Mouse (Mus musculus): ENCODE results near the gene Napb. TPM values are rescaled to one million over a fixed set of nuclear protein-coding genes. Genes with fewer than 3 reads are reported as not detected.

Napb gene
- polyA plus RNA-seq, 1 experiment, result not detected

DNA sequence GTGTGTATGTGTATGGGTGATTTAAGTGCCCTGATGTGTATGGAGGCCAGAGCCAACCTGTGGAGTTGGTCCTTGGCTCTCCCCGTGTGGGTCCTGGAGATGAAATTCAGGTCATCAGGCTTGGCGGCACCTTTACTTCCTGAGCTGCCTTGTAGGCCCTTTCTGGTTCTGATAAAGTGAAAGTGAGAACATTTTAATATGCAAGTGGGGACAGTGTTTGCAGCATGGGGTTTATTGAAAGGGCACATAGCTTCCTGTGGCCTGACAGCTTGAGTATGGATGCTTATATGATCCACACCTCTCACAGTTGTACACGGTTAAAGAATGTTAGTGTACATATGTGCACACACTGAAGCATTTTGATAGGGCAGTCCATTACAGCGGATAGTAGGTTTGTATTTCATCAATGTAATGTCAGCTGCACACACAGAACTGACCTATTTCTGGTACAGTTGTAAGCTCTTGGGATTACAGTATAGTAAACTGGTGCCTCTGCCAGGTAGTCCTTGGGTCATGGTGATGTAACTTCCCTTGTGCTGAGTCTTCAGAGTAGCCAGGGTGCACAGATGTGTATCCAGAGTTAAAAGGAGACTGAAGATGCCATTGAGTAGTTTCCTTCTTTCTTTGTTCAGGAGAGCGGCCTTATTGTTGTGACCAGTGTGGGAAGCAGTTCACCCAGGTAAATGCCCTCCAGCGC is 42.7 kb downstream of the Napb start:
- no peak overlapping the region for H3K4me3 ChIP-seq (replicated peaks)
- H3K27me3 ChIP-seq (replicated peaks), result no peaks in the 10 kb centered on the region
- H3K36me3 ChIP-seq (replicated peaks; ENCODE audit: low read length), result peaks cover 95% of the 10 kb centered on the region
- TF ChIP-seq FLI1 (IDR thresholded peaks at IDR 0.05; ENCODE audit: low read length) (no peak), GATA1 (IDR thresholded peaks at IDR 0.05; ENCODE audit: borderline replicate concordance, low read length) (no peak)
- no peaks in the 10 kb centered on the region for H3K9me3 ChIP-seq
- peaks cover 21% of the 10 kb centered on the region for H3K4me1 ChIP-seq

- Histone ChIP-seq H3K9me3 (no peaks in the 10 kb centered on the region), H3K4me3 (replicated peaks) (no peak overlapping the region), H3K27me3 (replicated peaks) (no peaks in the 10 kb centered on the region), H3K36me3 (replicated peaks; ENCODE audit: low read length) (peaks cover 95% of the 10 kb centered on the region), H3K4me1 (peaks cover 31% of the 10 kb centered on the region)
- TF ChIP-seq GATA1 (IDR thresholded peaks at IDR 0.05; ENCODE audit: borderline replicate concordance, low read length) (no peak), FLI1 (IDR thresholded peaks at IDR 0.05; ENCODE audit: low read length) (no peak)
Observed at GRCm38 (mm10) chr2:148687971-148688370, 44.3 kb downstream of the Napb start.

- Histone ChIP-seq H3K4me3 (replicated peaks) (no peak overlapping the region), H3K27me3 (replicated peaks) (no peaks in the 10 kb centered on the region), H3K36me3 (replicated peaks; ENCODE audit: low read length) (peaks cover 85% of the 10 kb centered on the region), H3K4me1 (peaks cover 40% of the 10 kb centered on the region), H3K9me3 (no peaks in the 10 kb centered on the region)
- TF ChIP-seq GATA1 (IDR thresholded peaks at IDR 0.05; ENCODE audit: borderline replicate concordance, low read length) (no peak), FLI1 (IDR thresholded peaks at IDR 0.05; ENCODE audit: low read length) (no peak)
Observed at GRCm38 (mm10) chr2:148686862-148687261, 45.4 kb downstream of the Napb start.

GRCm38 (mm10) chr2:148685709-148686108 is 46.6 kb downstream of the Napb start:
- TF ChIP-seq FLI1 (IDR thresholded peaks at IDR 0.05; ENCODE audit: low read length) (no peak), GATA1 (IDR thresholded peaks at IDR 0.05; ENCODE audit: borderline replicate concordance, low read length) (no peak)
- Histone ChIP-seq H3K27me3 (replicated peaks) (no peaks in the 10 kb centered on the region), H3K36me3 (replicated peaks; ENCODE audit: low read length) (peaks cover 73% of the 10 kb centered on the region), H3K4me1 (peaks cover 47% of the 10 kb centered on the region), H3K9me3 (no peaks in the 10 kb centered on the region), H3K4me3 (replicated peaks) (no peak overlapping the region)

- no peak for TF ChIP-seq GATA1 (IDR thresholded peaks at IDR 0.05; ENCODE audit: borderline replicate concordance, low read length)
- TF ChIP-seq FLI1 (IDR thresholded peaks at IDR 0.05; ENCODE audit: low read length), result no peak
- Histone ChIP-seq H3K27me3 (replicated peaks) (no peaks in the 10 kb centered on the region), H3K4me3 (replicated peaks) (no peak overlapping the region), H3K9me3 (no peaks in the 10 kb centered on the region), H3K4me1 (peaks cover 52% of the 10 kb centered on the region), H3K36me3 (replicated peaks; ENCODE audit: low read length) (peaks cover 66% of the 10 kb centered on the region)
Observed at GRCm38 (mm10) chr2:148684972-148685371, 47.3 kb downstream of the Napb start.

GRCm38 (mm10) chr2:148683031-148683430 is 49.2 kb downstream of the Napb start:
- no peaks in the 10 kb centered on the region for H3K27me3 ChIP-seq (replicated peaks)
- TF ChIP-seq FLI1 (IDR thresholded peaks at IDR 0.05; ENCODE audit: low read length) (no peak), GATA1 (IDR thresholded peaks at IDR 0.05; ENCODE audit: borderline replicate concordance, low read length) (no peak)
- H3K36me3 ChIP-seq (replicated peaks; ENCODE audit: low read length), result peaks cover 51% of the 10 kb centered on the region
- no peaks in the 10 kb centered on the region for H3K9me3 ChIP-seq
- H3K4me3 ChIP-seq (replicated peaks), result no peak overlapping the region
- peaks cover 64% of the 10 kb centered on the region for H3K4me1 ChIP-seq

DNA sequence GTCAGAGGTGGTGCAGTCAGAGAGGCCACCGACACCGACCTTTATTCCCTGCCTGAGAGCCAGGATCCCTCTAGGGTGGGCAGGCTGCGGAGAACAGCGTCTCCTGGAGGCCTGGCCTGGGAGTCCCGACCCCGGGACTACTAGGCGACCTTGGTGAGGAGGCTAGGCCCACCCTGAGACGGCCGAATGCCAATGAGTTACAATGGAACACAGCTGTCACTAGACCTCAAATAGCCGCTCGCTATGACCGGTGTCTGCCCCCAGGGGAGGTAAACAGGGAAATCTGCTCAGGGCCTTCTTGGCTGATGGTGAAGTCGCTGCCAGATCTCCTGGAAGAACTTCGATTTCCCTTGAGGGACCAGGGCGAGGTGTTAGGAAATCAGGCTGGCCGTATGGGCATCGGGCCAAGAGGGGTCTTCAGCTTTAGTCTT is 50.8 kb downstream of the Napb start:
- H3K9me3 ChIP-seq, result no peaks in the 10 kb centered on the region
- H3K4me3 ChIP-seq (replicated peaks), result peak overlapping the region; percentile 99
- TF ChIP-seq GATA1 (IDR thresholded peaks at IDR 0.05; ENCODE audit: borderline replicate concordance, low read length) (no peak), FLI1 (IDR thresholded peaks at IDR 0.05; ENCODE audit: low read length) (no peak)
- peaks cover 63% of the 10 kb centered on the region for H3K4me1 ChIP-seq
- peaks cover 51% of the 10 kb centered on the region for H3K36me3 ChIP-seq (replicated peaks; ENCODE audit: low read length)
- no peaks in the 10 kb centered on the region for H3K27me3 ChIP-seq (replicated peaks)

DNA sequence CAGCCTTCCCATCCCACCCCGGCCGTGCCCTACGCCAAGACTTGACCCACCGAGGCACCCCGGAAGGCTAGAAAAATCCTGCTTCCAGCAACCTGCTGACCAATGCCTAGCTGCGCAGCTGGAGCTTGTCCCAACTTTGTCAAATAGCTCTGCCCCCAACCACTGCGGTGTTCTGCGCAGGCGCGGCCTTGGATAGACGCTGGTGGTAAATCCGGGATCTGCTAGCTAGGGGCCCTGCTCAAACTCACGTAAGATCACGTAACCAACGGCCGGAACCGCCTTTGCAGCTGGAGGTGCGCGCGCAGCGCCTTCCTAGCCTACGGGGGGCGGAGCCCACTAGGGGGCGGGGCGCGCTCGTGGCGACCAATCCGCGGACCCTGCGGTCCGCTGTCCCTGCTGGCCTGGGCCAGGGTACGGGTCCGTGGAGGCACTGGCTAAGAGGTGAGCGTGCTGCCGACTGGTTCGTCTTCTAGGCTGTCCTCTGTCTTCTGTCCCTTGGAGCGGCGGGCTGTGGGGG is 51.4 kb downstream of the Napb start, which contains the start of gene Gzf1:
Gene Gzf1, plus strand, starts transcription at position 249 of the 517 bp plus-strand sequence.
- Histone ChIP-seq H3K36me3 (replicated peaks; ENCODE audit: low read length) (peaks cover 51% of the 10 kb centered on the region), H3K4me3 (replicated peaks) (peak within 1 kb of the TSS; percentile 99), H3K9me3 (no peaks in the 10 kb centered on the region), H3K4me1 (peaks cover 58% of the 10 kb centered on the region), H3K27me3 (replicated peaks) (no peaks in the 10 kb centered on the region)
- TF ChIP-seq GATA1 (IDR thresholded peaks at IDR 0.05; ENCODE audit: borderline replicate concordance, low read length) (no peak), FLI1 (IDR thresholded peaks at IDR 0.05; ENCODE audit: low read length) (no peak)

DNA sequence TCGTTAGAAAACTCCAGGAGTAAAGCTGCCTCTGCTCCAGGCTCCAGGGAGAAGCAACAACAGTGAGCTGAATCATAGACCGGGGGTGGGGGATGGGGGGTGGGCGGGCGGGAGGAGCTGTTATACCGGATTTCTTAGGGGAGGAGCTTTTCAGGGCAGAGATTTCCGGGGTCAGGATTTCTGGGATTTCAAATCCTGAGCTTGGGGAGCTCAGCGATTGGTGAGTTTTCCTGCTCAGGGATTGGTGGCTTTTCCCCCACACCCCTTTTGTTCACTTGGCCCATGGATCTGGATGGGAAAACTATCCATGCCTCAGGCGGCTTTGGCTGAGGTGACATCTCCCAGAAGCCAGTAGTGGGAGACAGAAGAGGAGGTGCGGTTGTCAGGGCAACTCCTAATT is 52.9 kb downstream of the Napb start:
- H3K4me3 ChIP-seq (replicated peaks), result no peak overlapping the region
- no peak for TF ChIP-seq GATA1 (IDR thresholded peaks at IDR 0.05; ENCODE audit: borderline replicate concordance, low read length)
- no peak for TF ChIP-seq FLI1 (IDR thresholded peaks at IDR 0.05; ENCODE audit: low read length)
- peaks cover 56% of the 10 kb centered on the region for H3K4me1 ChIP-seq
- peaks cover 52% of the 10 kb centered on the region for H3K36me3 ChIP-seq (replicated peaks; ENCODE audit: low read length)
- H3K27me3 ChIP-seq (replicated peaks), result no peaks in the 10 kb centered on the region
- H3K9me3 ChIP-seq, result no peaks in the 10 kb centered on the region

DNA sequence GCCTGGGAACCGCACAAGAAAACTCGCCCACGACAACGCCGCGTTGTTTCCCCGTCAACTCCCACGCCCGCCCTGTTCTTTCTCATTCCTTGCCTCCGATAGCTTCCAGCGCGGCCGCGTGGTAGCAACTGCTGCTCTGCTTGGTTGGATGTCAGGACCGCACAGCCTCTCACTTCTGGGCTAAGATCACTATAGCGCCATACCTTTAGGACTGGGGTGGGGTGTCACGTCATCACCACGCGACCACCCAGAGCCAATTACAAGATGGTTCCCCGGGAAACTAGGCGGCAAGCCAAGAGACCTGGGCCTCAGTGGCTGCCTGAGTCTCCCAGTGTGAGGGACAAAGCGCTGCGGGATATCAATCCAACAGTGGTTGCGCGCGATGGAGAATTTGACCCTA is 54.5 kb downstream of the Napb start:
- Histone ChIP-seq H3K4me3 (replicated peaks) (peak overlapping the region; percentile 71), H3K4me1 (peaks cover 63% of the 10 kb centered on the region)
- TF ChIP-seq FLI1 (IDR thresholded peaks at IDR 0.05; ENCODE audit: low read length) (no peak), GATA1 (IDR thresholded peaks at IDR 0.05; ENCODE audit: borderline replicate concordance, low read length) (no peak)

More for the DNA sequence above, 54.5 kb downstream of the Napb start:
- Histone ChIP-seq H3K27me3 (replicated peaks) (no peaks in the 10 kb centered on the region), H3K36me3 (replicated peaks; ENCODE audit: low read length) (peaks cover 38% of the 10 kb centered on the region), H3K9me3 (no peaks in the 10 kb centered on the region)

Measured in megakaryocyte, embryonic 14.5 days (primary cell).